Mouse (Mus musculus) natural killer cell, adult 2 months (primary cell): ENCODE data around the gene Pink1.
A peak's percentile ranks its signal among the peaks of the same experiment; 100 is the strongest.
"Not testable (repeated sequence)": the region's sequence is repeated elsewhere in the genome, so short reads cannot be mapped to it uniquely, and the experiment has no call there.

Source experiments
- DNase-seq, 2 experiments: peaks; one replicate each; pipeline ENCODE4 v3.0.0; 2022; ENCODE audit warnings: low spot score in 2 of 2

The Pink1 gene

DNA sequence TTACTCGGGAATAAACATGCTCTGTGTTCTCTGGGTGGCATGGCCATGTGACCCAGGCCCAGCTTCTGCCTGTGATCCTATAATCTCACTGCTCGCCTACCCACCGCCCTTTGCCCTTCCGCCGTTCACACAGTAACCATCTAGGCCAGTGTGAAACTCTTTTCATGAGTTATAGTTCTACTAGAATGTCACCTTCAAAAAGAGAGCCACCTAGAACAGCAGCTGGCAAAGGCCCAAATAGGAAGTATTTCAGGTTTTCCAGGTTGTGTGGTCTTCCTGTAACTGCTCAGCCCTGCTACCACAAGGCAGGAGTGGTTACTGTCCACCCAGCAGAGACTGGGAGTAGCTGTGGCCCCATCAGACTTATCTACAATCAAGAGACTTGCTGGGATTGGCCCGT lies 16.7 kb upstream of the Pink1 start:
- no peak for DNase-seq

DNA sequence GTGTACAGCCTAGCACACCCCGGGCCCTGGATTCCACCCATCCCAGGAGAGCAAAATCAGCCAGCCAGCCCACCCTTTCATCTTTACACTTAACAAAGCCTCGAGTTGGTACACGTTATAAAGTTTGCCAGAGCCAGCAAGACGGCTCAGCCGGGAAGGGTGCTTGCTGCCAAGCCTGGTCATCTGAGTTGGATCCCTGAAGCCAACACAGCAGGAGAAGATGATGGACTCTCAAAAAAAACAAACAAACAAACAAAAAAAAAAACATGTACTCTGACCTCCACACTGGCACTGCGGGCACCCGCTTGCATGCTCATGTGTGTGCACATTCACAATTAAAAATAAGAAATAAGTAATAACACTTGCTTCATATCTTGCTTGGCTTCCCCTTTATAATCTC lies 15.9 kb upstream of the Pink1 start:
- DNase-seq: no peak

DNA sequence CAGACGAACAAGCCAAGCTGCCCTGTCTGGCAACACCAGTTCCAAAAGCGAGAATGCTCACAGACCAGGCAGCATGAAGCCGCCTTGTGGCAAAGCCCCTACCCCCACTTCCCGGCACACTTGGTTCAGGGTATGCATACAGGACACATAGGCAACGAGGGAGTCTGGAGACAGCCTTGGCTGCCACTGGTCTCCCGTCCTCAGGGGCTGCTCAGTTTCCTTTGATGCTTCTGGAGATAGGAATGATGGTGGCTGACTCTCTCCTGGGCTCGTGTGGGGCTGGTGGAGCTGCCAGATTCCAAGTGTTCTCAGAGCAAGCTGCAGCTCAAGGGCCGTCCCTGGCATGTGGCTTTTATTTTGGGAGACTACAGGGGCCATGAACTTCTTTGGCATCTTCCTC lies 15.3 kb upstream of the Pink1 start:
- DNase-seq: no peak

- DNase-seq: peak in 1 of 2 experiments; percentile 18
Measured at GRCm38 (mm10) chr4:138339963-138340362, 13.9 kb upstream of the Pink1 start.

GRCm38 (mm10) chr4:138337341-138337740 lies 11.2 kb upstream of the Pink1 start:
- no peak for DNase-seq

DNA sequence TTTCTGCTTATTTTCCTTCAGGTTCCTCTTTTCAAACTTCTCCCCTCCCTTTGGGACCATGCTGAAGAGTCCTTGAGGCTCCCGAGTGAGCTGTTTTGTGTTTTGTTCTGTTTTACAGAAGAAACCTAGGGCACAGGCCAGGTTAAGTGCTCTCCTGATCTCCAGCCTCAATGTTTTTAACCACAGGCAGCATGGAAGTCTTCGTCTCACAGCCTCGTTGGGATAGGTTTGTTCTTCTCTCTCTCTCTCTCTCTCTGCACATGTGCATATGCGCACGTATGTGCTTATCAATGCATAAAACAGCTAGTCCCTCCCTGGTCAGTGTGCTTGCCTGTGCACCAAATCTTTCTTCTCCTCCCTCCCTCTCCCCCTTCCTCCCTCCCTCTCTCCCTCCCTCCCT lies 10.8 kb upstream of the Pink1 start:
- DNase-seq: no peak

DNA sequence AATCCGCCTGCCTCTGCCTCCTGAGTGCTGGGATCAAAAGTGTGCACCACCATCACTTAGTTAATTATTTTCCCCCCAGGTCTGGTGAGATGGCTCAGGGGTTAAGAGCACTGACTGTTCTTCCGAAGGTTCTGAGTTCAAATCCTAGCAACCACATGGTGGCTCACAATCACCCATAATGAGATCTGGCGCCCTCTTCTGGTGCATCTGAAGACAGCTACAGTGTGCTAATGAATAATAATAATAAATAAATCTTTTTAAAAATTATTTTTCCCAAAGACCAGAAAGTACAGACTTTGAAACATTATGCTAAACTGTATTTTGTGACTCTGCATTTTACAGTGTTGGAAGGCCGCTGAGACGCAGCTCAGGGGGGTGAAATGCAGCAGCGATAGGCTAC lies 9.5 kb upstream of the Pink1 start:
- DNase-seq: no peak

GRCm38 (mm10) chr4:138335036-138335435 lies 8.9 kb upstream of the Pink1 start:
- DNase-seq: no peak

DNA sequence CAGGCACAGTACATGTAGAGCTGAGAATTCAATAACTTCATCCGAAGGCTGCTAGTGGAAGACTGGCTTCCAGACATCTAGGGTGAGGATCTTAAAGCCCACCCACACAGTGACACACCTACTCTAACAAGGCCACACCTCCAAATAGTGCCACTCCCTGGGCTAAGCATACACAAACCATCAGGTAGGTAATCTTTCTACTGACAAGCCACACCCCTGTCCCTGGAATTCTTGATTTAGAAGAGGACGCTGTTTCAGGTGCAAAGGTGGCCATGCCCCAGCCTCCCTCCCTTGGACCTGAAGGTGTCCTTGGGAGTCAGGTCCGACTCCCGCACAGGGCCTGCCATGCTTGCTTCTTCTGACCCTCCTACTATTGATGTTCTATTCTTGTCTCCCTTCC lies 7.0 kb upstream of the Pink1 start:
- DNase-seq: no peak

GRCm38 (mm10) chr4:138331647-138332046 lies 5.5 kb upstream of the Pink1 start:
- no peak for DNase-seq

GRCm38 (mm10) chr4:138330264-138330671 lies 4.2 kb upstream of the Pink1 start:
- DNase-seq: no peak

GRCm38 (mm10) chr4:138327891-138328470 lies 1.9 kb upstream of the Pink1 start:
- DNase-seq: no peak

DNA sequence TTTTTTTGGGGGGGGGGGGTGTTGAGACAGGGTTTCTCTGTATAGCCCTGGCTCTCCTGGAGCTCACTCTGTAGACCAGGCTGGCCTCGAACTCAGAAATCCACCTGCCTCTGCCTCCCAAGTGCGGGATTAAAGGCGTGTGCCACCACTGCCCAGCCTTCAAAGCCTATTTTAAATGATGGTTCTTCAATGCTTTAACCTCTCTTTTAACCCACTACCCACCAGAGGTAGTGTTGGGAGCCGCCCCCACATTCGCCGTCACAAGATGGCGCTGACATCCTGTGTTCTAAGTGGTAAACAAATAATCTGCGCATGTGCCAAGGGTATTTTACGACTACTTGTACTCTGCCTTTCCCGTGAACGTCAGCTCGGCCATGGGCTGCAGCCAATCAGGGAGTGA lies 1.0 kb upstream of the Pink1 start:
- DNase-seq: not testable (repeated sequence)

- peak; percentile 94 for DNase-seq
Measured at GRCm38 (mm10) chr4:138325466-138326076, 536 bp downstream of the Pink1 start.

GRCm38 (mm10) chr4:138324451-138324850 lies 1.7 kb downstream of the Pink1 start:
- DNase-seq: no peak

DNA sequence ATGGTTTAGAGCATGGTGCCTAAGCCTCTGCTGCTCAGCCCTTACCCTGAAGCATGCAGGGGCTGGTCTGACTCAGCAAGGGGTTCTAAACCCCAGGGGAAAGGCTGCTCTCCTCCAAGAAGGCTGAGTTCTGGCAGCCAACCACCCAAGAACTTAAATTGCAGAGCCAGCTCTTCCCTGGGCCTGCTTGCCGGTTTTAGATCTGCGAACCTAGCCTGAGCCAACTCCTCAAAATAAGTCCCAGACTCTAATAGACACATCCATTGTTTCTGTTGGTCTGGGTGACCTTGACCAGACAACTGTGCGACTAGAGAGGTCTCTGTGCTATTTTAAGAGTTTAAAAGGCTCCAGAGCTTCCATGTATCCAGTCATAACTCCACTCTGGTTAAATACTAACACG lies 2.4 kb downstream of the Pink1 start:
- DNase-seq: no peak

GRCm38 (mm10) chr4:138322692-138323091 lies 3.4 kb downstream of the Pink1 start:
- no peak for DNase-seq

DNA sequence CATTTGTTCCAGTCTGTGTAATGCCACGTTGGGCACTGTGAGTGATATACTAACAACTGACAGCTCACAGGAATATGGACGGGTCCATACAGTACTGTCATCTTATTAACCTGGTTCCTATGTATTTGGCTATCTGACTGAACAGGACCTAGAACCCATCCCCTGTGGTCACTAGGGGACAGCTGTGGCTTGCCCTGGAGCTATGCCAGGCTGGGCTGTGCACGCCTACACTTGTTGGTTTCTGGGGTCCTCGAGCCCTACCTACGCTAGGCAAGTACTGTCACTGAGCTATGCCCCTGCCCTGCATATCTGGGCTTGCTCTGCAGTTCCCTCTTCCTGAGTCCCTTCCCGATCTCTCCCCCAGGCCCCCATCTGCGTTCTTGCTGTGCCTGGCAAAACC lies 4.6 kb downstream of the Pink1 start:
- DNase-seq: no peak

DNA sequence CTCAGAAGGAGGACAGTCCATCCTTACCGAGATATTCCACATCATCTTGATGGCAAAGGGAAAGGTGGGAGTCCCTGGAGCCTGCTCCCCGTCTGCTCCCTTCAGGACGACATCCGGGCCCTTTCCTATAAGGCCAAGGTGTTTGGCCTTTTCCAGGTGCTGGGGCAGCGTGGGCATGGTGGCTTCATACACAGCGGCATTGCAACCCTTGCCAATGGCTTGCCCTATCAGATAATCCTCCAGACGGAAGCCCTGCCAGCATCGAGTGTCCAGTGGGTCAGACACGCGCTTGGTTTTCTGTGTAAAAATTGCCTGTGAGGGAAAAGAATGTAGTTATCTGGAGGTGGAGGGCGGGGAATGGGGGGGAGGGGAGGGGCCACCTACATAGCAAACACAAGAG lies 5.4 kb downstream of the Pink1 start:
- no peak for DNase-seq

- DNase-seq: peak; percentile 79 to 84
Measured at GRCm38 (mm10) chr4:138319508-138319907, 6.6 kb downstream of the Pink1 start.

- peak; percentile 54 to 58 for DNase-seq
Measured at GRCm38 (mm10) chr4:138318509-138319266, 7.4 kb downstream of the Pink1 start.

GRCm38 (mm10) chr4:138316369-138316768 lies 9.7 kb downstream of the Pink1 start:
- DNase-seq: no peak

DNA sequence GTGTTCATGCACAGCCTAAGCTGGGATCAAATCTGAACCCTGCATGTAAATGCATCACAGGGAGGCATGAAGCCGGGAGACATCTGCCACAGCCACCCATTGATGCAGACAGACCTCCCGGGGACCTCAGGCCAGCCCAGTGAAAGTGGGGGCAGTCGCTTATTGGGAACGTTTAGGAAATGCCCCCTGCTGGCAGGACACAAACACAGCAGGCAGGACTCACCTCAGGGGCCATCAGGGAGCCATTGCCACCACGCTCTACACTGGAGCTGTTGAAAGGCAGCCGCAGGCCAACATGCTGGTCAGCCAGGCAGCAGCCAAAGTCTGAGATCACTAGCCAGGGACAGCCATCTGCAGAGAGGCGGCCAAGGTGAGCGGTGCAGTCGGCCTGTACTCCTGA lies 10.3 kb downstream of the Pink1 start:
- peak in 1 of 2 experiments; percentile 39 for DNase-seq
